Mouse (Mus musculus): Measurements from ENCODE around the gene Efcab9.

- peak in 1 of 2 experiments; percentile 49; a peak in 2 of 4 replicates for TF ChIP-seq CTCF (conservative IDR thresholded peaks at IDR 0.05 in 1 of 2, IDR thresholded peaks at IDR 0.05 in 1 of 2; ENCODE audit: low read depth in 2 of 2, low read length in 2 of 2)
- no peak for TF ChIP-seq EP300 (IDR thresholded peaks at IDR 0.05; ENCODE audit: low read length)
- TF ChIP-seq ZC3H11A (IDR thresholded peaks at IDR 0.05; ENCODE audit: low read depth, low read length) = no peak
- TF ChIP-seq BHLHE40 (IDR thresholded peaks at IDR 0.05; ENCODE audit: low read depth, low read length) = no peak
- TF ChIP-seq POLR2A (IDR thresholded peaks at IDR 0.05; ENCODE audit: low read depth, low read length) = no peak
- TF ChIP-seq SIN3A (IDR thresholded peaks at IDR 0.05; ENCODE audit: low read length) = no peak
- no peak for TF ChIP-seq USF1 (IDR thresholded peaks at IDR 0.05; ENCODE audit: low read depth, low read length)
- TF ChIP-seq TCF12 (IDR thresholded peaks at IDR 0.05; ENCODE audit: low read depth, low read length) = no peak
- TF ChIP-seq MXI1 (IDR thresholded peaks at IDR 0.05; ENCODE audit: low read depth, low read length) = no peak
Measured at GRCm38 (mm10) chr11:32475487-32476236, 56.2 kb downstream of the Efcab9 start.
